Mouse (Mus musculus) embryonic fibroblast, embryonic 13.5 days (primary cell): Measurements from ENCODE around the gene Krt14.

ENCODE experiments used
- CTCF ChIP-seq: IDR thresholded peaks from 2 replicates; pipeline ENCODE4 v1.5.1; 2011; ENCODE audit warnings: mild to moderate bottlenecking, control low read depth, low read length, moderate library complexity, borderline replicate concordance; ENCODE audit not compliant: insufficient read depth
- POLR2A ChIP-seq: IDR thresholded peaks from 2 replicates; pipeline ENCODE4 v1.6.1; 2011; ENCODE audit warnings: low read depth, mild to moderate bottlenecking, control low read depth, low read length, moderate library complexity

DNA sequence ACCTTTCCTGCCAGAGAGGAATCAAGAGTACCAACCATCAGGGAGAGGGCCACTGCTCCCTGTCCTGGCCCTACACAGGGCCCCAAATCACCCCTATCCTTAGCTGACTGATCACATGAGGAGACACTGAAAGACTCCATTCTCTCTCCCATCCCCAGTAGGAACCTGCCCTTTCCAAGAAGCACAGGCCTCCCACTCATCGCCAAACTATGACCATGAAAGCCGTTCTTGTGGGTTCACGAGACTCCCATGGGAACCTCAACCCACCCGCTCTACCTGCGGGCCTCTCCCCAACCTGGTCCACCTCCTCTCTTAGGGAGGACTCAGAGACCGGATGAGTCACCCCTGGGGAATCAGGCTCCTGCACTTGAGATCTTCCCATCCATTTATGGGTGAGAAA, 48.2 kb upstream of the Krt14 start:
- TF ChIP-seq POLR2A (no peak), CTCF (no peak)
